Mouse (Mus musculus): ENCODE data around the gene Gfi1. TPM values are rescaled to one million over a fixed set of nuclear protein-coding genes. Genes with fewer than 3 reads are reported as not detected.

The Gfi1 gene
- polyA plus RNA-seq, 1 experiment from 2014 or later, result 0.26 TPM

GRCm38 (mm10) chr5:107736171-107736570, 10.3 kb upstream of the Gfi1 start:
- peaks cover 15% of the 10 kb centered on the region for H3K27me3 ChIP-seq (ENCODE audit: low read depth, poor library complexity, severe bottlenecking)
- H3K4me1 ChIP-seq, result no peaks in the 10 kb centered on the region
- 0 out of 2 replicates have a peak, but pooled peaks cover 3% of the 10 kb centered on the region for H3K36me3 ChIP-seq
- H3K4me3 ChIP-seq, result no peak overlapping the region
- WGBS, result 90% methylated on average over 5 of the region's 5 CpGs
- no peaks in the 10 kb centered on the region for H3K9me3 ChIP-seq (replicated peaks)
- no peak overlapping the region for H3K27ac ChIP-seq
- no peak for DNase-seq (ENCODE audit: low spot score)

GRCm38 (mm10) chr5:107731844-107732243, 6.0 kb upstream of the Gfi1 start:
- DNase-seq (ENCODE audit: low spot score), result no peak
- peaks cover 59% of the 10 kb centered on the region for H3K27me3 ChIP-seq (ENCODE audit: low read depth, poor library complexity, severe bottlenecking)
- H3K27ac ChIP-seq, result no peak overlapping the region
- H3K9me3 ChIP-seq (replicated peaks), result no peaks in the 10 kb centered on the region
- H3K4me3 ChIP-seq, result no peak overlapping the region
- WGBS, result 32% methylated on average over 2 of the region's 2 CpGs
- peaks cover 1% of the 10 kb centered on the region for H3K4me1 ChIP-seq
- no peaks in the 10 kb centered on the region for H3K36me3 ChIP-seq

- WGBS, result 53% methylated on average over 3 of the region's 3 CpGs
- DNase-seq (ENCODE audit: low spot score), result no peak
- Histone ChIP-seq H3K36me3 (no peaks in the 10 kb centered on the region), H3K9me3 (replicated peaks) (no peaks in the 10 kb centered on the region), H3K4me1 (peaks cover 6% of the 10 kb centered on the region), H3K4me3 (no peak overlapping the region), H3K27me3 (ENCODE audit: low read depth, poor library complexity, severe bottlenecking) (peaks cover 63% of the 10 kb centered on the region), H3K27ac (no peak overlapping the region)
Observed at GRCm38 (mm10) chr5:107731408-107731807, 5.6 kb upstream of the Gfi1 start.

- DNase-seq (ENCODE audit: low spot score), result no peak
- H3K4me1 ChIP-seq, result peaks cover 44% of the 10 kb centered on the region
- H3K27me3 ChIP-seq (ENCODE audit: low read depth, poor library complexity, severe bottlenecking), result peaks cover 100% of the 10 kb centered on the region
- H3K36me3 ChIP-seq, result no peaks in the 10 kb centered on the region
- no peak overlapping the region for H3K27ac ChIP-seq
- 20% methylated on average over 12 of the region's 12 CpGs for WGBS
- no peaks in the 10 kb centered on the region for H3K9me3 ChIP-seq (replicated peaks)
- peak overlapping the region; percentile 44 for H3K4me3 ChIP-seq
Observed at GRCm38 (mm10) chr5:107727007-107727402, 1.2 kb upstream of the Gfi1 start.

- H3K36me3 ChIP-seq, result no peaks in the 10 kb centered on the region
- peaks cover 48% of the 10 kb centered on the region for H3K4me1 ChIP-seq
- peak; percentile 67 for DNase-seq (ENCODE audit: low spot score)
- no peaks in the 10 kb centered on the region for H3K9me3 ChIP-seq (replicated peaks)
- H3K4me3 ChIP-seq, result peak overlapping the region; percentile 44
- under 1% methylated on average over 57 of the region's 57 CpGs for WGBS
- H3K27me3 ChIP-seq (ENCODE audit: low read depth, poor library complexity, severe bottlenecking), result peaks cover 100% of the 10 kb centered on the region
- H3K27ac ChIP-seq, result no peak overlapping the region
Observed at GRCm38 (mm10) chr5:107726281-107727006, 608 bp upstream of the Gfi1 start.

- Histone ChIP-seq H3K4me3 (peak overlapping the region; percentile 44), H3K9me3 (replicated peaks) (no peaks in the 10 kb centered on the region), H3K27ac (no peak overlapping the region), H3K27me3 (ENCODE audit: low read depth, poor library complexity, severe bottlenecking) (peaks cover 100% of the 10 kb centered on the region), H3K36me3 (no peaks in the 10 kb centered on the region), H3K4me1 (peaks cover 55% of the 10 kb centered on the region)
- WGBS, result under 1% methylated on average over 52 of the region's 52 CpGs
- DNase-seq (ENCODE audit: low spot score), result peak; percentile 72
Observed at GRCm38 (mm10) chr5:107724661-107725434, 988 bp downstream of the Gfi1 start.

- WGBS, result under 1% methylated on average over 49 of the region's 49 CpGs
- Histone ChIP-seq H3K27me3 (ENCODE audit: low read depth, poor library complexity, severe bottlenecking) (peaks cover 100% of the 10 kb centered on the region), H3K9me3 (replicated peaks) (no peaks in the 10 kb centered on the region), H3K36me3 (no peaks in the 10 kb centered on the region), H3K27ac (no peak overlapping the region), H3K4me1 (peaks cover 55% of the 10 kb centered on the region), H3K4me3 (peak overlapping the region; percentile 44)
- DNase-seq (ENCODE audit: low spot score), result peak; percentile 65
Observed at GRCm38 (mm10) chr5:107723541-107724511, 2.0 kb downstream of the Gfi1 start.

GRCm38 (mm10) chr5:107722661-107723532, 2.9 kb downstream of the Gfi1 start:
- Histone ChIP-seq H3K9me3 (replicated peaks) (no peaks in the 10 kb centered on the region), H3K4me1 (peaks cover 59% of the 10 kb centered on the region), H3K27me3 (ENCODE audit: low read depth, poor library complexity, severe bottlenecking) (peaks cover 100% of the 10 kb centered on the region), H3K4me3 (peak overlapping the region; percentile 44), H3K27ac (no peak overlapping the region), H3K36me3 (no peaks in the 10 kb centered on the region)
- 1% methylated on average over 34 of the region's 34 CpGs for WGBS
- peak; percentile 61 for DNase-seq (ENCODE audit: low spot score)

- DNase-seq (ENCODE audit: low spot score), result peak; percentile 69
- under 1% methylated on average over 33 of the region's 33 CpGs for WGBS
- Histone ChIP-seq H3K27ac (0 out of 2 replicates have a peak overlapping the region, but pooled peaks have one; percentile 34), H3K4me1 (peaks cover 56% of the 10 kb centered on the region), H3K4me3 (peak overlapping the region; percentile 50), H3K9me3 (replicated peaks) (no peaks in the 10 kb centered on the region), H3K27me3 (ENCODE audit: low read depth, poor library complexity, severe bottlenecking) (peaks cover 100% of the 10 kb centered on the region), H3K36me3 (no peaks in the 10 kb centered on the region)
Observed at GRCm38 (mm10) chr5:107721638-107722011, 4.2 kb downstream of the Gfi1 start.

- DNase-seq (ENCODE audit: low spot score), result peak; percentile 74
- H3K27ac ChIP-seq, result peak overlapping the region; percentile 34; the same call in 1 of the 2 replicates
- peak overlapping the region; percentile 50 for H3K4me3 ChIP-seq
- H3K27me3 ChIP-seq (ENCODE audit: low read depth, poor library complexity, severe bottlenecking), result peaks cover 100% of the 10 kb centered on the region
- no peaks in the 10 kb centered on the region for H3K36me3 ChIP-seq
- H3K4me1 ChIP-seq, result peaks cover 51% of the 10 kb centered on the region
- H3K9me3 ChIP-seq (replicated peaks), result no peaks in the 10 kb centered on the region
- 1% methylated on average over 58 of the region's 58 CpGs for WGBS
Observed at GRCm38 (mm10) chr5:107720991-107721637, 4.7 kb downstream of the Gfi1 start.

- no peak overlapping the region for H3K27ac ChIP-seq
- WGBS, result 3% methylated on average over 5 of the region's 5 CpGs
- peak; percentile 43 for DNase-seq (ENCODE audit: low spot score)
- H3K4me1 ChIP-seq, result peaks cover 45% of the 10 kb centered on the region
- no peaks in the 10 kb centered on the region for H3K36me3 ChIP-seq
- no peaks in the 10 kb centered on the region for H3K9me3 ChIP-seq (replicated peaks)
- H3K27me3 ChIP-seq (ENCODE audit: low read depth, poor library complexity, severe bottlenecking), result peaks cover 100% of the 10 kb centered on the region
- peak overlapping the region; percentile 50; the same call in 1 of the 2 replicates for H3K4me3 ChIP-seq
Observed at GRCm38 (mm10) chr5:107720511-107720910, 5.3 kb downstream of the Gfi1 start.

All from limb, embryonic 10.5 days (tissue).